Mouse (Mus musculus) kidney, adult 10 weeks (tissue): ENCODE results near the gene 4931408C20Rik. TPM values are rescaled to one million over a fixed set of nuclear protein-coding genes. Genes with fewer than 3 reads are reported as not detected.

ENCODE experiments used
- polyA plus RNA-seq: library from polyadenylated mRNA; stranded (reverse); fragments of 350-450 nt; fragmentation: Illumina TruSeq; extraction: RNeasy Lipid Tissue Mini Kit (QIAGEN cat#74804); gene quantifications from one replicate; pipeline ENCODE4 v1.2.3, GENCODE M21; 2014; ENCODE audit warnings: low read depth, low replicate concordance

Gene 4931408C20Rik
- polyA plus RNA-seq, result not detected

GRCm38 (mm10) chr1:26686842-26687760, at the start of gene 4931408C20Rik:
Gene 4931408C20Rik, minus strand, starts transcription at chr1:26687460.

